Mouse (Mus musculus): ENCODE results near the gene Cfap52. TPM values are rescaled to one million over a fixed set of nuclear protein-coding genes. Genes with fewer than 3 reads are reported as not detected.

Cfap52 gene
- polyA plus RNA-seq (2014; fragmentation: Illumina TruSeq; extraction: RNeasy Lipid Tissue Mini Kit (QIAGEN cat#74804); ENCODE audit: low read depth, low replicate concordance), result 7.3 TPM

GRCm38 (mm10) chr11:67965242-67965883, at the start of gene Cfap52:
Gene Cfap52 (minus strand): TSS chr11:67965651.

GRCm38 (mm10) chr11:67965905-67966878, 741 bp upstream of the Cfap52 start, which contains the start of gene Stx8:
Gene Stx8 (plus strand): TSS chr11:67966193.

DNA sequence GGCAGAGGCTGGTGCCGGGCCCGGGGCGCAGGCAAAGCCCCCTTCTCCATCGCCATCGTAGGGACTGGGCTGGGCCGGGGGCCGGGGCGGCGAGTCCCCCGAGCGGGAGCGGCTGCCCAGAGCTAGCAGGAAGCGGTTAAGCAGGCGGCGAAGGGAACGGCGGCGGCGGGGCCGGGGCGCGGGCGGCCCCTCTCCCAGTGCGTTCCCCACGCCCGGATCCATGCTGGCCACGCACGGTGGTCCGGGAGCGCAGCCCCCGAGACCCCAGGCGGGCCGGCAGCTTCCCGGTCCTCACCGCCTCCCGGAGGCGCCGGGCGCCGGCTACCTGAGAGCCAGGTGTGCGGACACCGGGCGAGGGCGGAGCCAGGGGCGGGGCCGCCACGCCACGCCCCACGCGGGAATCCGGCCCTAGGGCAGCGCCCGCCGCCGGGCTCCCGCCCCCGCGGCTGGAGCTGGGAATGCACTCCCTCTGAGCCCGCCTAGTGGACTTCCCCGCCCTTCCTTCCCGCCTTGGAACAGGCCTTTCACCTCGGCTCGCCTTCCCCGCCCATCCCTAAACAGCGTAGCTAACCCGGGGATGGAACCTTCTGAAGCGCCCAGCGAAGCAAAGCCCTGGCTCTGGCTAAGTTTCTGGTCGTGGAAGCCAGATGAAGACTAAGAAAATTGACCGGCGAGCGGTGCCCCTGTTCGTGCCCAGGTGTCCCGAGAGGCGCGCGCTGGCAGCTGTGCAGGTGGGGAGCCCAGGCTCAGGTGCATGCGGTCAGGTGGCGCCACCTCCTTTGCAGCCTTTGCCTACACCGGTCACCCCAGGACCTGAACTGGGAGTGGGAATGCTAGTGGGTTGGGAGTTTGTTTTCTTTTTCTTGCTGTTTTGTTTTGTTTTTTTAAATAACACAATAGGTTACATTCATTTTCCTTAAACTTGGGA, 43.4 kb downstream of the Cfap52 start, which contains the start of gene Usp43:
Gene Usp43 (minus strand): TSS at position 327 of the 928 bp plus-strand sequence.

Other genes starting within 250 kb of the Cfap52 start
- gene Glp2r, start 194.5 kb downstream of the Cfap52 start, polyA plus RNA-seq (2014; fragmentation: Illumina TruSeq; extraction: RNeasy Lipid Tissue Mini Kit (QIAGEN cat#74804); ENCODE audit: low read depth, low replicate concordance), result 0.15 TPM
- gene Gsg1l2, start 191.0 kb downstream of the Cfap52 start, polyA plus RNA-seq (2014; fragmentation: Illumina TruSeq; extraction: RNeasy Lipid Tissue Mini Kit (QIAGEN cat#74804); ENCODE audit: low read depth, low replicate concordance), result not detected
- not detected for gene Dhrs7c, start 167.5 kb downstream of the Cfap52 start, polyA plus RNA-seq (2014; fragmentation: Illumina TruSeq; extraction: RNeasy Lipid Tissue Mini Kit (QIAGEN cat#74804); ENCODE audit: low read depth, low replicate concordance)
- gene Usp43, start 43.5 kb downstream of the Cfap52 start, polyA plus RNA-seq (2014; fragmentation: Illumina TruSeq; extraction: RNeasy Lipid Tissue Mini Kit (QIAGEN cat#74804); ENCODE audit: low read depth, low replicate concordance), result 5.4 TPM
- gene Stx8, start 542 bp upstream of the Cfap52 start, polyA plus RNA-seq (2014; fragmentation: Illumina TruSeq; extraction: RNeasy Lipid Tissue Mini Kit (QIAGEN cat#74804); ENCODE audit: low read depth, low replicate concordance), result 28.5 TPM